ENCODE assay signal across 18 mouse cellular contexts in genomic region chr5:76146401-76146800, GRCm38 (mm10). TPM values are rescaled to one million over a fixed set of nuclear protein-coding genes. Genes with fewer than 3 reads are reported as not detected.
DNase-seq lines count a peak whose midpoint lies in the region; ATAC-seq and TF ChIP-seq lines count a peak whose summit lies in the region.
"Had no signal": no experiment of that assay in that cellular context is flagged by ENCODE, and none has a peak within 500 bp of the region (broad histone marks: within the 10 kb centered on the region; RNA-seq: fewer than 3 reads in every experiment).

No protein-coding gene starts in this region.

- 0 out of 2 replicates have a peak, but pooled peaks cover under 1% of the 10 kb centered on the region for H3K79me2 ChIP-seq in MEL (ENCODE audit: control insufficient read depth, insufficient read depth, low read length, poor library complexity)

- H3K27me3 ChIP-seq in lung, postnatal 0 days (replicated peaks; ENCODE audit: insufficient read depth, low read length), result no peaks in the 10 kb centered on the region
- H3K27me3 ChIP-seq in MEL (ENCODE audit: control insufficient read depth in 1 of 2, insufficient read depth in 2 of 2, low read length in 2 of 2), result no peaks in the 10 kb centered on the region
- H3K27me3 ChIP-seq in intestine, embryonic 16.5 days (replicated peaks; ENCODE audit: control insufficient read depth, insufficient read depth, low read length), result no peaks in the 10 kb centered on the region
- no peaks in the 10 kb centered on the region for H3K27me3 ChIP-seq in stomach, embryonic 14.5 days (ENCODE audit: control insufficient read depth, insufficient read depth, low read length)
- H3K27me3 ChIP-seq: hindbrain, embryonic 15.5 days; limb, embryonic 13.5 days; midbrain, embryonic 12.5 days had no signal

- H3K36me3 ChIP-seq in lung, postnatal 0 days (ENCODE audit: insufficient read depth, low read length), result no peaks in the 10 kb centered on the region
- peaks cover 0 to 4% of the 10 kb centered on the region in 2 experiments; a peak in 3 of 4 replicates for H3K36me3 ChIP-seq in MEL (ENCODE audit: control insufficient read depth in 1 of 2, insufficient read depth in 2 of 2, low read length in 2 of 2)
- H3K36me3 ChIP-seq in intestine, embryonic 16.5 days (ENCODE audit: control insufficient read depth, insufficient read depth, low read length), result no peaks in the 10 kb centered on the region
- H3K36me3 ChIP-seq in stomach, embryonic 14.5 days (ENCODE audit: control insufficient read depth, insufficient read depth, low read length), result peaks cover 11% of the 10 kb centered on the region

- H3K4me1 ChIP-seq in lung, postnatal 0 days (ENCODE audit: insufficient read depth, low read depth, low read length), result peaks cover under 1% of the 10 kb centered on the region; the same call in 1 of the 2 replicates
- peaks cover 0 to 4% of the 10 kb centered on the region in 2 experiments; a peak in 2 of 4 replicates for H3K4me1 ChIP-seq in MEL (ENCODE audit: control insufficient read depth in 1 of 2, insufficient read depth in 2 of 2, low read length in 2 of 2)
- no peaks in the 10 kb centered on the region for H3K4me1 ChIP-seq in intestine, embryonic 16.5 days (ENCODE audit: control insufficient read depth, insufficient read depth, low read length)
- peaks cover 3% of the 10 kb centered on the region; the same call in 1 of the 2 replicates for H3K4me1 ChIP-seq in stomach, embryonic 14.5 days (ENCODE audit: control insufficient read depth, insufficient read depth, low read length)

- H3K4me3 ChIP-seq in lung, postnatal 0 days (ENCODE audit: low read depth, low read length), result no peak overlapping the region
- H3K4me3 ChIP-seq in MEL (ENCODE audit: control insufficient read depth in 1 of 2, insufficient read depth in 1 of 2, low read depth in 2 of 2, low read length in 2 of 2), result no peak overlapping the region
- no peak overlapping the region for H3K4me3 ChIP-seq in intestine, embryonic 16.5 days (ENCODE audit: low read length)
- no peak overlapping the region for H3K4me3 ChIP-seq in stomach, embryonic 14.5 days (ENCODE audit: low read depth, low read length)
- H3K4me3 ChIP-seq: gastrocnemius, adult 2 months; heart, embryonic 10.5 days; hindbrain, embryonic 15.5 days; limb, embryonic 13.5 days; midbrain, embryonic 12.5 days had no signal

- H3K9ac ChIP-seq in lung, postnatal 0 days (replicated peaks; ENCODE audit: low read depth), result no peak overlapping the region
- H3K9ac ChIP-seq in MEL (ENCODE audit: control insufficient read depth, low read depth, low read length, poor library complexity, severe bottlenecking), result no peak overlapping the region
- H3K9ac ChIP-seq in intestine, embryonic 16.5 days (ENCODE audit: low read depth, low read length), result no peak overlapping the region
- H3K9ac ChIP-seq in stomach, embryonic 14.5 days (replicated peaks; ENCODE audit: low read depth, low read length), result no peak overlapping the region
- H3K9ac ChIP-seq: hindbrain, embryonic 15.5 days; limb, embryonic 13.5 days; midbrain, embryonic 12.5 days had no signal

- TF ChIP-seq EP300 in lung, postnatal 0 days (IDR thresholded peaks at IDR 0.05), result no peak
- TF ChIP-seq EP300 in MEL (IDR thresholded peaks at IDR 0.05; ENCODE audit: low read depth in 1 of 2, low read length in 2 of 2), result no peak

- no peak for TF ChIP-seq POLR2A in MEL (IDR thresholded peaks at IDR 0.05; ENCODE audit: control insufficient read depth in 1 of 2, insufficient read depth in 1 of 2, low read depth in 1 of 2, low read length in 2 of 2, poor library complexity in 1 of 2)

- H3K27ac ChIP-seq in lung, postnatal 0 days (ENCODE audit: low read length), result no peak overlapping the region
- no peak overlapping the region for H3K27ac ChIP-seq in MEL (ENCODE audit: control insufficient read depth, low read depth, low read length)
- H3K27ac ChIP-seq in intestine, embryonic 16.5 days (ENCODE audit: low read length), result no peak overlapping the region
- no peak overlapping the region for H3K27ac ChIP-seq in stomach, embryonic 14.5 days (ENCODE audit: low read length)
- H3K27ac ChIP-seq: gastrocnemius, adult 2 months; heart, embryonic 10.5 days; hindbrain, embryonic 15.5 days; limb, embryonic 13.5 days; midbrain, embryonic 12.5 days had no signal

- H3K4me2 ChIP-seq in lung, postnatal 0 days (replicated peaks; ENCODE audit: low read depth, low read length), result no peak overlapping the region
- no peak overlapping the region for H3K4me2 ChIP-seq in intestine, embryonic 16.5 days (ENCODE audit: low read depth, low read length)
- H3K4me2 ChIP-seq in stomach, embryonic 14.5 days (replicated peaks; ENCODE audit: low read depth, low read length), result no peak overlapping the region
- H3K4me2 ChIP-seq: hindbrain, embryonic 15.5 days; limb, embryonic 13.5 days; midbrain, embryonic 12.5 days had no signal

- WGBS in lung, postnatal 0 days, result 100% methylated on average over 1 of the region's 1 CpGs
- WGBS in intestine, embryonic 16.5 days, result 100% methylated on average over 1 of the region's 1 CpGs
- 100% methylated on average over 1 of the region's 1 CpGs for WGBS in stomach, embryonic 14.5 days

- no peak for TF ChIP-seq RAD21 in MEL (IDR thresholded peaks at IDR 0.05; ENCODE audit: low read depth, low read length)

- ATAC-seq in lung, postnatal 0 days, result 0 out of 2 replicates have a peak, but pooled peaks have one; percentile 17
- ATAC-seq in intestine, embryonic 16.5 days, result peak; percentile 63
- ATAC-seq in stomach, embryonic 14.5 days (ENCODE audit: insufficient number of reproducible peaks, insufficient read depth, low FRiP score, low read depth), result 0 out of 2 replicates have a peak, but pooled peaks have one; percentile 67
- ATAC-seq: forebrain, embryonic 16.5 days had no signal

- H3K9me3 ChIP-seq in lung, postnatal 0 days (ENCODE audit: low read length), result no peaks in the 10 kb centered on the region
- no peaks in the 10 kb centered on the region for H3K9me3 ChIP-seq in MEL (replicated peaks; ENCODE audit: insufficient read depth, low read length)
- no peaks in the 10 kb centered on the region for H3K9me3 ChIP-seq in intestine, embryonic 16.5 days (ENCODE audit: control insufficient read depth, low read length)
- no peaks in the 10 kb centered on the region for H3K9me3 ChIP-seq in stomach, embryonic 14.5 days (ENCODE audit: control insufficient read depth, low read depth, low read length)
- H3K9me3 ChIP-seq: heart, embryonic 10.5 days; hindbrain, embryonic 15.5 days; limb, embryonic 13.5 days; midbrain, embryonic 12.5 days had no signal

- TF ChIP-seq CTCF in lung, postnatal 0 days (IDR thresholded peaks at IDR 0.05), result no peak
- no peak for TF ChIP-seq CTCF in MEL (IDR thresholded peaks at IDR 0.05 in 2 of 3, conservative IDR thresholded peaks at IDR 0.05 in 1 of 3; ENCODE audit: control insufficient read depth in 1 of 3, insufficient read depth in 1 of 3, low read depth in 2 of 3, low read length in 3 of 3, poor library complexity in 1 of 3, severe bottlenecking in 1 of 3)

- no peak for DNase-seq in lung, postnatal 0 days (ENCODE audit: low spot score)
- no peak for DNase-seq in lung, postnatal 25 days (ENCODE audit: low spot score)
- peak; percentile 54 for DNase-seq in MEL (ENCODE audit: low read depth, low spot score)
- no peak for DNase-seq in left cerebral cortex, adult 18-20 months (ENCODE audit: low spot score in 2 of 2)
- DNase-seq in layer of hippocampus, adult 9-11 months, result no peak
- DNase-seq: adrenal gland, postnatal 36 days; cerebellum, adult 9-11 months; gastrocnemius, adult 2 months; heart, postnatal 14 days; kidney, adult 8-10 months; lung, postnatal 36 days had no signal

TF ChIP-seq in MEL, 35 proteins besides CTCF, POLR2A, EP300 and RAD21:
- TF ChIP-seq ETS1 (IDR thresholded peaks at IDR 0.05; ENCODE audit: low read depth, low read length) (no peak), E2F4 (IDR thresholded peaks at IDR 0.05; ENCODE audit: borderline replicate concordance, low read depth, low read length) (no peak), MEF2A (IDR thresholded peaks at IDR 0.05; ENCODE audit: extremely low read depth, insufficient replicate concordance, low read depth, low read length, poor library complexity, severe bottlenecking) (no peak), BHLHE40 (IDR thresholded peaks at IDR 0.05; ENCODE audit: borderline replicate concordance, low read depth, low read length) (no peak), ELF1 (IDR thresholded peaks at IDR 0.05; ENCODE audit: low read depth, low read length) (no peak), TBP (IDR thresholded peaks at IDR 0.05; ENCODE audit: low read depth, low read length) (no peak), ZNF384 (IDR thresholded peaks at IDR 0.05; ENCODE audit: low read depth, low read length) (no peak), CHD1 (IDR thresholded peaks at IDR 0.05; ENCODE audit: low read depth, low read length) (no peak)

RNA-seq across cellular contexts. Expression of gene Srd5a3, which starts 6.3 kb away (rescaled TPM):
- 48.1 and 49.3 TPM in 2 replicates for polyA plus RNA-seq in lung, postnatal 0 days (2015; fragmentation: Nextera tagmentation; extraction: Ambion mirVana)
- total RNA-seq in MEL (2012; rRNA removed), result 17.0 and 18.3 TPM in 2 replicates
- polyA plus RNA-seq in MEL (2012; ENCODE audit: insufficient read depth in 1 of 2, insufficient read length in 2 of 2, low read depth in 1 of 2, low replicate concordance in 2 of 2, missing spikeins in 1 of 2), result 10 to 100 TPM in 1 of 2 experiments, not detected in 1; 33.2 TPM
- polyA plus RNA-seq in intestine, embryonic 16.5 days (2015; fragmentation: Nextera tagmentation; extraction: Ambion mirVana), result 40.8 and 43.0 TPM in 2 replicates
- 33.6 and 34.1 TPM in 2 replicates for polyA plus RNA-seq in stomach, embryonic 14.5 days (2014; fragmentation: Nextera tagmentation; extraction: Ambion mirVana)
- total RNA-seq in left cerebral cortex, adult 18-20 months (2021), result 10 to 100 TPM; 19.1 to 22.7 TPM

RNA-seq across cellular contexts. Expression of gene Tmem165, which starts 37.3 kb away (rescaled TPM):
- polyA plus RNA-seq in lung, postnatal 0 days (2015; fragmentation: Nextera tagmentation; extraction: Ambion mirVana), result 107 and 112 TPM in 2 replicates
- 73.0 and 77.7 TPM in 2 replicates for total RNA-seq in MEL (2012; rRNA removed)
- polyA plus RNA-seq in MEL (2012; ENCODE audit: insufficient read depth in 1 of 2, insufficient read length in 2 of 2, low read depth in 1 of 2, low replicate concordance in 2 of 2, missing spikeins in 1 of 2), result 100 to 1,000 TPM in 1 of 2 experiments, 10 to 100 TPM in 1; 66.5 to 154 TPM
- 58.8 and 60.5 TPM in 2 replicates for polyA plus RNA-seq in intestine, embryonic 16.5 days (2015; fragmentation: Nextera tagmentation; extraction: Ambion mirVana)
- 120 and 127 TPM in 2 replicates for polyA plus RNA-seq in stomach, embryonic 14.5 days (2014; fragmentation: Nextera tagmentation; extraction: Ambion mirVana)
- 10 to 100 TPM; 32.5 to 35.3 TPM for total RNA-seq in left cerebral cortex, adult 18-20 months (2021)

Comparison
In these comparisons a context has a peak if more than half of its experiments do, and no peak if none do; other contexts are left out.
1. ATAC-seq: peak in every context shown above with its lines; median percentile 67 in stomach, embryonic 14.5 days; 63 in intestine, embryonic 16.5 days; 17 in lung, postnatal 0 days.